Mouse (Mus musculus): Measurements from ENCODE around the gene Fcgr1. TPM values are rescaled to one million over a fixed set of nuclear protein-coding genes. Genes with fewer than 3 reads are reported as not detected.
A peak's percentile ranks its signal among the peaks of the same experiment; 100 is the strongest.

Gene Fcgr1
- total and polyA plus RNA-seq, 2 experiments from 2014 or later = 1.5 to 5.7 TPM

GRCm38 (mm10) chr3:96260220-96260619, 33.5 kb downstream of the Fcgr1 start:
- no peak for ATAC-seq
- no peaks in the 10 kb centered on the region for H3K36me3 ChIP-seq (ENCODE audit: insufficient read depth)
- WGBS = 90% methylated on average over 5 of the region's 5 CpGs

GRCm38 (mm10) chr3:96257190-96257589, 36.6 kb downstream of the Fcgr1 start:
- no peak overlapping the region for H3K4me3 ChIP-seq (ENCODE audit: low read depth, low read length)
- no peak overlapping the region for H3K27ac ChIP-seq (ENCODE audit: low read depth, low read length)
- WGBS = 81% methylated on average over 3 of the region's 3 CpGs
- H3K4me2 ChIP-seq (ENCODE audit: low read depth) = no peak overlapping the region
- H3K4me1 ChIP-seq (ENCODE audit: insufficient read depth) = peaks cover 10% of the 10 kb centered on the region
- no peak for DNase-seq
- H3K9me3 ChIP-seq (ENCODE audit: low read length) = no peaks in the 10 kb centered on the region
- ATAC-seq = no peak
- no peak for TF ChIP-seq CTCF (IDR thresholded peaks at IDR 0.05; ENCODE audit: low read depth)
- H3K36me3 ChIP-seq (ENCODE audit: insufficient read depth) = no peaks in the 10 kb centered on the region
- H3K27me3 ChIP-seq (ENCODE audit: insufficient read depth, low read length) = no peaks in the 10 kb centered on the region
- H3K9ac ChIP-seq = no peak overlapping the region

More at GRCm38 (mm10) chr3:96260220-96260619, 33.5 kb downstream of the Fcgr1 start:
- no peaks in the 10 kb centered on the region for H3K27me3 ChIP-seq (ENCODE audit: insufficient read depth, low read length)
- H3K9me3 ChIP-seq (ENCODE audit: low read length) = no peaks in the 10 kb centered on the region
- no peak overlapping the region for H3K27ac ChIP-seq (ENCODE audit: low read depth, low read length)
- no peak overlapping the region for H3K4me2 ChIP-seq (ENCODE audit: low read depth)
- no peak for TF ChIP-seq CTCF (IDR thresholded peaks at IDR 0.05; ENCODE audit: low read depth)
- no peak overlapping the region for H3K4me3 ChIP-seq (ENCODE audit: low read depth, low read length)
- H3K4me1 ChIP-seq (ENCODE audit: insufficient read depth) = peaks cover 12% of the 10 kb centered on the region
- DNase-seq = no peak
- no peak overlapping the region for H3K9ac ChIP-seq

- Histone ChIP-seq H3K4me2 (ENCODE audit: low read depth) (no peak overlapping the region), H3K9me3 (ENCODE audit: low read length) (no peaks in the 10 kb centered on the region), H3K27me3 (ENCODE audit: insufficient read depth, low read length) (no peaks in the 10 kb centered on the region), H3K4me3 (ENCODE audit: low read depth, low read length) (no peak overlapping the region), H3K36me3 (ENCODE audit: insufficient read depth) (no peaks in the 10 kb centered on the region), H3K9ac (no peak overlapping the region), H3K4me1 (ENCODE audit: insufficient read depth) (no peaks in the 10 kb centered on the region), H3K27ac (ENCODE audit: low read depth, low read length) (no peak overlapping the region)
- ATAC-seq (no peak), DNase-seq (no peak)
- 83% methylated on average over 5 of the region's 5 CpGs for WGBS
- TF ChIP-seq CTCF (IDR thresholded peaks at IDR 0.05; ENCODE audit: low read depth) = no peak
These were observed 37.7 kb downstream of the Fcgr1 start for GRCm38 (mm10) chr3:96255926-96256593.

- H3K4me3 ChIP-seq (ENCODE audit: low read depth, low read length) = no peak overlapping the region
- no peak overlapping the region for H3K27ac ChIP-seq (ENCODE audit: low read depth, low read length)
- DNase-seq = peak; percentile 48
- no peaks in the 10 kb centered on the region for H3K9me3 ChIP-seq (ENCODE audit: low read length)
- ATAC-seq = peak; percentile 68
- H3K27me3 ChIP-seq (ENCODE audit: insufficient read depth, low read length) = no peaks in the 10 kb centered on the region
- H3K4me1 ChIP-seq (ENCODE audit: insufficient read depth) = no peaks in the 10 kb centered on the region
- WGBS = 55% methylated on average over 10 of the region's 10 CpGs
- no peak overlapping the region for H3K9ac ChIP-seq
- no peak for TF ChIP-seq CTCF (IDR thresholded peaks at IDR 0.05; ENCODE audit: low read depth)
- H3K4me2 ChIP-seq (ENCODE audit: low read depth) = no peak overlapping the region
- no peaks in the 10 kb centered on the region for H3K36me3 ChIP-seq (ENCODE audit: insufficient read depth)
These were observed 39.0 kb downstream of the Fcgr1 start for GRCm38 (mm10) chr3:96254683-96255355.

GRCm38 (mm10) chr3:96251787-96252186, 42.0 kb downstream of the Fcgr1 start:
- no peak for TF ChIP-seq CTCF (IDR thresholded peaks at IDR 0.05; ENCODE audit: low read depth)
- Histone ChIP-seq H3K9me3 (ENCODE audit: low read length) (no peaks in the 10 kb centered on the region), H3K4me3 (ENCODE audit: low read depth, low read length) (no peak overlapping the region), H3K36me3 (ENCODE audit: insufficient read depth) (no peaks in the 10 kb centered on the region), H3K9ac (no peak overlapping the region), H3K27ac (ENCODE audit: low read depth, low read length) (no peak overlapping the region), H3K4me1 (ENCODE audit: insufficient read depth) (0 out of 2 replicates have a peak, but pooled peaks cover 4% of the 10 kb centered on the region), H3K27me3 (ENCODE audit: insufficient read depth, low read length) (no peaks in the 10 kb centered on the region), H3K4me2 (ENCODE audit: low read depth) (no peak overlapping the region)
- WGBS = 93% methylated on average over 3 of the region's 3 CpGs
- DNase-seq = no peak
- no peak for ATAC-seq

GRCm38 (mm10) chr3:96250890-96251289, 42.9 kb downstream of the Fcgr1 start:
- Histone ChIP-seq H3K27ac (ENCODE audit: low read depth, low read length) (no peak overlapping the region), H3K9me3 (ENCODE audit: low read length) (no peaks in the 10 kb centered on the region), H3K9ac (no peak overlapping the region), H3K4me3 (ENCODE audit: low read depth, low read length) (no peak overlapping the region), H3K36me3 (ENCODE audit: insufficient read depth) (no peaks in the 10 kb centered on the region), H3K4me2 (ENCODE audit: low read depth) (no peak overlapping the region), H3K27me3 (ENCODE audit: insufficient read depth, low read length) (no peaks in the 10 kb centered on the region), H3K4me1 (ENCODE audit: insufficient read depth) (0 out of 2 replicates have a peak, but pooled peaks cover 4% of the 10 kb centered on the region)
- WGBS = 74% methylated on average over 3 of the region's 3 CpGs
- TF ChIP-seq CTCF (IDR thresholded peaks at IDR 0.05; ENCODE audit: low read depth) = no peak
- ATAC-seq (no peak), DNase-seq (no peak)

GRCm38 (mm10) chr3:96249034-96249345, 44.8 kb downstream of the Fcgr1 start:
- no peak for TF ChIP-seq CTCF (IDR thresholded peaks at IDR 0.05; ENCODE audit: low read depth)
- H3K4me1 ChIP-seq (ENCODE audit: insufficient read depth) = 0 out of 2 replicates have a peak, but pooled peaks cover 9% of the 10 kb centered on the region
- H3K27ac ChIP-seq (ENCODE audit: low read depth, low read length) = no peak overlapping the region
- ATAC-seq (no peak), DNase-seq (no peak)
- no peak overlapping the region for H3K4me2 ChIP-seq (ENCODE audit: low read depth)
- no peak overlapping the region for H3K4me3 ChIP-seq (ENCODE audit: low read depth, low read length)
- H3K27me3 ChIP-seq (ENCODE audit: insufficient read depth, low read length) = no peaks in the 10 kb centered on the region
- H3K36me3 ChIP-seq (ENCODE audit: insufficient read depth) = no peaks in the 10 kb centered on the region
- 39% methylated on average over 4 of the region's 4 CpGs for WGBS
- H3K9me3 ChIP-seq (ENCODE audit: low read length) = no peaks in the 10 kb centered on the region
- no peak overlapping the region for H3K9ac ChIP-seq
